Mouse (Mus musculus) adrenal gland, postnatal 25 days (tissue): Measurements from ENCODE around the gene Csnk2b. TPM values are rescaled to one million over a fixed set of nuclear protein-coding genes. Genes with fewer than 3 reads are reported as not detected.

ENCODE experiments used
- DNase-seq: peaks from one replicate; pipeline ENCODE4 v3.0.0; 2021; ENCODE audit warnings: mixed read lengths
- total RNA-seq: library from RNA; stranded (reverse); gene quantifications from 2 replicates; pipeline ENCODE4 v1.2.3, GENCODE M21; 2021

Csnk2b gene
- total RNA-seq, 1 experiment from 2014 or later: 201 TPM

- no peak for DNase-seq
These were observed 36.5 kb downstream of the Csnk2b start, which contains the start of gene Ly6g6f for GRCm38 (mm10) chr17:35085208-35085865. Gene Ly6g6f (minus strand): TSS chr17:35085610.

- DNase-seq: no peak
These were observed 37.8 kb downstream of the Csnk2b start for GRCm38 (mm10) chr17:35083929-35084497.

- no peak for DNase-seq
These were observed 38.8 kb downstream of the Csnk2b start for GRCm38 (mm10) chr17:35082841-35083576.

GRCm38 (mm10) chr17:35080710-35081109, 41.1 kb downstream of the Csnk2b start:
- DNase-seq: no peak

- DNase-seq: no peak
These were observed 41.6 kb downstream of the Csnk2b start for GRCm38 (mm10) chr17:35080248-35080647.

- DNase-seq: no peak
These were observed 42.1 kb downstream of the Csnk2b start for GRCm38 (mm10) chr17:35079778-35080177.

GRCm38 (mm10) chr17:35077786-35078233, 44.0 kb downstream of the Csnk2b start, which contains the start of gene Ly6g6d:
Gene Ly6g6d (minus strand): TSS chr17:35078065.
- DNase-seq: peak; percentile 31

GRCm38 (mm10) chr17:35077285-35077684, 44.6 kb downstream of the Csnk2b start:
- DNase-seq: no peak

- DNase-seq: no peak
These were observed 45.2 kb downstream of the Csnk2b start, which contains the start of gene Ly6g6e for GRCm38 (mm10) chr17:35076507-35077176. Gene Ly6g6e (plus strand): TSS chr17:35076902.

GRCm38 (mm10) chr17:35074097-35074496, 47.8 kb downstream of the Csnk2b start:
- DNase-seq: no peak

GRCm38 (mm10) chr17:35071454-35071853, 50.4 kb downstream of the Csnk2b start:
- DNase-seq: no peak

GRCm38 (mm10) chr17:35070556-35071229, 51.2 kb downstream of the Csnk2b start:
- no peak for DNase-seq

- no peak for DNase-seq
These were observed 53.5 kb downstream of the Csnk2b start for GRCm38 (mm10) chr17:35068213-35068914.

Other genes starting within 250 kb of the Csnk2b start
- 15.0 and 22.5 TPM in 2 replicates for gene Zbtb12, start 242.6 kb downstream of the Csnk2b start, total RNA-seq
- gene Gm20547, start 240.0 kb downstream of the Csnk2b start, total RNA-seq: not detected in 2 replicates
- gene C2, start 223.8 kb downstream of the Csnk2b start, total RNA-seq: 71.7 and 86.4 TPM in 2 replicates
- 158 and 186 TPM in 2 replicates for gene Ehmt2, start 223.6 kb downstream of the Csnk2b start, total RNA-seq
- 1.7 and 2.4 TPM in 2 replicates for gene Slc44a4, start 207.6 kb downstream of the Csnk2b start, total RNA-seq
- 26.1 and 27.6 TPM in 2 replicates for gene Neu1, start 190.8 kb downstream of the Csnk2b start, total RNA-seq
- gene Hspa1b, start 162.8 kb downstream of the Csnk2b start, total RNA-seq: 29.0 and 79.3 TPM in 2 replicates
- not detected in 2 replicates for gene Gm20481, start 152.1 kb downstream of the Csnk2b start, total RNA-seq
- gene Hspa1a, start 149.9 kb downstream of the Csnk2b start, total RNA-seq: 18.9 and 33.6 TPM in 2 replicates
- gene Hspa1l, start 149.3 kb downstream of the Csnk2b start, total RNA-seq: 0.27 TPM in 1 of 2 replicates, not detected in the other
- gene Lsm2, start 140.2 kb downstream of the Csnk2b start, total RNA-seq: 39.6 and 51.2 TPM in 2 replicates
- 62.4 and 64.8 TPM in 2 replicates for gene Vars, start 121.1 kb downstream of the Csnk2b start, total RNA-seq
- gene Vwa7, start 105.5 kb downstream of the Csnk2b start, total RNA-seq: 0.57 and 0.97 TPM in 2 replicates
- 0.61 TPM in 1 of 2 replicates, not detected in the other for gene Sapcd1, start 94.0 kb downstream of the Csnk2b start, total RNA-seq
- gene Msh5, start 75.3 kb downstream of the Csnk2b start, total RNA-seq: 1.3 and 1.6 TPM in 2 replicates
- gene Clic1, start 72.1 kb downstream of the Csnk2b start, total RNA-seq: 79.7 and 90.5 TPM in 2 replicates
- gene Ddah2, start 63.0 kb downstream of the Csnk2b start, total RNA-seq: 14.2 and 17.8 TPM in 2 replicates
- not detected in 2 replicates for gene Ly6g6c, start 56.7 kb downstream of the Csnk2b start, total RNA-seq
- 0.24 TPM in 1 of 2 replicates, not detected in the other for gene Mpig6b, start 55.9 kb downstream of the Csnk2b start, total RNA-seq
- not detected in 2 replicates for gene Ly6g6e, start 45.2 kb downstream of the Csnk2b start, total RNA-seq
- gene Ly6g6d, start 44.0 kb downstream of the Csnk2b start, total RNA-seq: 1.5 and 2.0 TPM in 2 replicates
- gene Ly6g6f, start 36.4 kb downstream of the Csnk2b start, total RNA-seq: not detected in 2 replicates
- gene Abhd16a, start 32.8 kb downstream of the Csnk2b start, total RNA-seq: 67.1 and 84.9 TPM in 2 replicates
- not detected in 2 replicates for gene Ly6g5c, start 13.8 kb downstream of the Csnk2b start, total RNA-seq
- gene Ly6g5b, start 6.6 kb downstream of the Csnk2b start, total RNA-seq: 0.30 and 0.81 TPM in 2 replicates
- 19.0 and 19.4 TPM in 2 replicates for gene Gpank1, start 598 bp downstream of the Csnk2b start, total RNA-seq
- 23.0 and 29.7 TPM in 2 replicates for gene D17H6S53E, start 4.3 kb upstream of the Csnk2b start, total RNA-seq
- 2.9 TPM in 1 of 2 replicates, not detected in the other for gene Apom, start 10.0 kb upstream of the Csnk2b start, total RNA-seq
- 403 and 461 TPM in 2 replicates for gene Bag6, start 13.1 kb upstream of the Csnk2b start, total RNA-seq
- 268 and 310 TPM in 2 replicates for gene Prrc2a, start 42.8 kb upstream of the Csnk2b start, total RNA-seq
- gene Aif1, start 54.0 kb upstream of the Csnk2b start, total RNA-seq: 2.3 and 3.0 TPM in 2 replicates
- 5.2 TPM in 1 of 2 replicates, not detected in the other for gene Lst1, start 66.4 kb upstream of the Csnk2b start, total RNA-seq
- 2.8 and 8.5 TPM in 2 replicates for gene Ltb, start 72.4 kb upstream of the Csnk2b start, total RNA-seq
- 0.58 and 0.76 TPM in 2 replicates for gene Tnf, start 80.0 kb upstream of the Csnk2b start, total RNA-seq
- gene Lta, start 83.3 kb upstream of the Csnk2b start, total RNA-seq: 0.30 TPM in 1 of 2 replicates, not detected in the other
- not detected in 2 replicates for gene Gm16181, start 98.8 kb upstream of the Csnk2b start, total RNA-seq
- 8.0 and 8.4 TPM in 2 replicates for gene Atp6v1g2, start 111.6 kb upstream of the Csnk2b start, total RNA-seq
- gene Nfkbil1, start 113.7 kb upstream of the Csnk2b start, total RNA-seq: 18.3 and 24.1 TPM in 2 replicates
- 237 and 249 TPM in 2 replicates for gene Ddx39b, start 119.7 kb upstream of the Csnk2b start, total RNA-seq
- gene H2-D1, start 140.7 kb upstream of the Csnk2b start, total RNA-seq: 86.1 and 109 TPM in 2 replicates
- gene H2-Q1, start 198.4 kb upstream of the Csnk2b start, total RNA-seq: 0.90 and 2.0 TPM in 2 replicates
- 1.1 TPM in 1 of 2 replicates, not detected in the other for gene H2-Q2, start 220.2 kb upstream of the Csnk2b start, total RNA-seq